Mouse (Mus musculus): Measurements from ENCODE around the gene Fam166b. TPM values are rescaled to one million over a fixed set of nuclear protein-coding genes. Genes with fewer than 3 reads are reported as not detected.
A peak's percentile ranks its signal among the peaks of the same experiment; 100 is the strongest.

The Fam166b gene
- 1 to 10 TPM in 1 of 2 experiments, under 1 TPM in 1; 0.68 to 1.3 TPM for total RNA-seq (2021)
- long read RNA-seq, experiment 1 = 0 reads
- long read RNA-seq, experiment 2 = 0 reads

GRCm38 (mm10) chr4:43428946-43429345 is at the start of gene Fam166b:
Gene Fam166b, minus strand, starts transcription at chr4:43429134.
- intact Hi-C loops (cut with DNase I) = no loop called here
- Histone ChIP-seq H3K4me3 (no peak within 1 kb of the TSS), H3K27ac (no peak within 1 kb of the TSS)
- no peak for DNase-seq (ENCODE audit: extremely low spot score in 1 of 2, low spot score in 2 of 2)
- no peak for TF ChIP-seq CTCF (IDR thresholded peaks at IDR 0.05)

- intact Hi-C loops (cut with DNase I) = loop anchor here (1.0 kb wide), 1 partner anchor 36 kb away; no protein-coding TSS in a partner anchor
- peak overlapping the region; percentile 44 for H3K4me3 ChIP-seq
- TF ChIP-seq CTCF (IDR thresholded peaks at IDR 0.05) = no peak
- H3K27ac ChIP-seq = peak overlapping the region; percentile 62
- DNase-seq (ENCODE audit: extremely low spot score in 1 of 2, low spot score in 2 of 2) = no peak
Measured at GRCm38 (mm10) chr4:43478534-43478858, 49.6 kb upstream of the Fam166b start.

- TF ChIP-seq CTCF (IDR thresholded peaks at IDR 0.05) = peak; percentile 61
- intact Hi-C loops (cut with DNase I) = loop anchor here (1.0 kb wide), 1 partner anchor 36 kb away; no protein-coding TSS in a partner anchor
- Histone ChIP-seq H3K4me3 (peak overlapping the region; percentile 44), H3K27ac (peak overlapping the region; percentile 62)
- peak; percentile 80 to 84 for DNase-seq (ENCODE audit: extremely low spot score in 1 of 2, low spot score in 2 of 2)
Measured at GRCm38 (mm10) chr4:43477857-43478533, 49.1 kb upstream of the Fam166b start.

GRCm38 (mm10) chr4:43476604-43477003 is 47.7 kb upstream of the Fam166b start:
- intact Hi-C loops (cut with DNase I) = no loop called here
- Histone ChIP-seq H3K4me3 (no peak overlapping the region), H3K27ac (no peak overlapping the region)
- no peak for DNase-seq (ENCODE audit: extremely low spot score in 1 of 2, low spot score in 2 of 2)
- TF ChIP-seq CTCF (IDR thresholded peaks at IDR 0.05) = no peak; the same call in none of the 2 replicates

- no peak for TF ChIP-seq CTCF (IDR thresholded peaks at IDR 0.05)
- H3K4me3 ChIP-seq = no peak overlapping the region
- intact Hi-C loops (cut with DNase I) = no loop called here
- no peak for DNase-seq (ENCODE audit: extremely low spot score in 1 of 2, low spot score in 2 of 2)
- H3K27ac ChIP-seq = no peak overlapping the region
Measured at GRCm38 (mm10) chr4:43473636-43474035, 44.7 kb upstream of the Fam166b start.

GRCm38 (mm10) chr4:43470301-43470700 is 41.4 kb upstream of the Fam166b start:
- TF ChIP-seq CTCF (IDR thresholded peaks at IDR 0.05) = no peak

GRCm38 (mm10) chr4:43466872-43467271 is 37.9 kb upstream of the Fam166b start:
- intact Hi-C loops (cut with DNase I) = no loop called here
- Histone ChIP-seq H3K27ac (no peak overlapping the region), H3K4me3 (no peak overlapping the region)
- DNase-seq (ENCODE audit: extremely low spot score in 1 of 2, low spot score in 2 of 2) = no peak
- no peak for TF ChIP-seq CTCF (IDR thresholded peaks at IDR 0.05)

More at GRCm38 (mm10) chr4:43470301-43470700, 41.4 kb upstream of the Fam166b start:
- Histone ChIP-seq H3K27ac (no peak overlapping the region), H3K4me3 (no peak overlapping the region)
- intact Hi-C loops (cut with DNase I) = no loop called here
- no peak for DNase-seq (ENCODE audit: extremely low spot score in 1 of 2, low spot score in 2 of 2)

- TF ChIP-seq CTCF (IDR thresholded peaks at IDR 0.05) = no peak
- intact Hi-C loops (cut with DNase I) = no loop called here
- no peak overlapping the region for H3K4me3 ChIP-seq
- no peak for DNase-seq (ENCODE audit: extremely low spot score in 1 of 2, low spot score in 2 of 2)
- H3K27ac ChIP-seq = no peak overlapping the region
Measured at GRCm38 (mm10) chr4:43465935-43466334, 37.0 kb upstream of the Fam166b start.

- Histone ChIP-seq H3K4me3 (no peak overlapping the region), H3K27ac (no peak overlapping the region)
- no peak for DNase-seq (ENCODE audit: extremely low spot score in 1 of 2, low spot score in 2 of 2)
- TF ChIP-seq CTCF (IDR thresholded peaks at IDR 0.05) = no peak
- intact Hi-C loops (cut with DNase I) = no loop called here
Measured at GRCm38 (mm10) chr4:43463102-43463501, 34.2 kb upstream of the Fam166b start.

GRCm38 (mm10) chr4:43457124-43457523 is 28.2 kb upstream of the Fam166b start:
- Histone ChIP-seq H3K4me3 (no peak overlapping the region), H3K27ac (no peak overlapping the region)
- DNase-seq (ENCODE audit: extremely low spot score in 1 of 2, low spot score in 2 of 2) = no peak
- intact Hi-C loops (cut with DNase I) = no loop called here
- no peak for TF ChIP-seq CTCF (IDR thresholded peaks at IDR 0.05)

- no peak overlapping the region for H3K4me3 ChIP-seq
- intact Hi-C loops (cut with DNase I) = no loop called here
- H3K27ac ChIP-seq = no peak overlapping the region
- no peak for DNase-seq (ENCODE audit: extremely low spot score in 1 of 2, low spot score in 2 of 2)
- TF ChIP-seq CTCF (IDR thresholded peaks at IDR 0.05) = no peak
Measured at GRCm38 (mm10) chr4:43456470-43456869, 27.5 kb upstream of the Fam166b start.

GRCm38 (mm10) chr4:43454041-43454836 is 25.3 kb upstream of the Fam166b start, which contains the start of gene Cd72:
Gene Cd72, minus strand, starts transcription at chr4:43454628.
- no peak for DNase-seq (ENCODE audit: extremely low spot score in 1 of 2, low spot score in 2 of 2)
- intact Hi-C loops (cut with DNase I) = no loop called here
- Histone ChIP-seq H3K4me3 (no peak within 1 kb of the TSS), H3K27ac (no peak within 1 kb of the TSS)
- peak; percentile 10; the same call in 1 of the 2 replicates for TF ChIP-seq CTCF (IDR thresholded peaks at IDR 0.05)
